Mouse (Mus musculus) embryonic facial prominence, embryonic 11.5 days (tissue): ENCODE measurements around the gene Fam19a1. TPM values are rescaled to one million over a fixed set of nuclear protein-coding genes. Genes with fewer than 3 reads are reported as not detected.

Source experiments
- ATAC-seq: fragments of 200-750 bp; cut with Nextera tagmentation; replicated peaks from 2 replicates; pipeline ENCODE4 v1.8.0; 2017; ENCODE audit warnings: low read depth; ENCODE audit not compliant: insufficient number of reproducible peaks, low FRiP score, low TSS enrichment
- DNase-seq: peaks from one replicate; pipeline ENCODE4 v3.0.0-alpha.2; 2015; ENCODE audit warnings: low spot score
- H3K27ac ChIP-seq: fragments of 300-500 bp; sonication (generic); replicated peaks from 2 replicates; pipeline ENCODE4 v1.5.1; 2014; ENCODE audit warnings: mild to moderate bottlenecking, low read depth, low read length, control low read depth
- H3K27me3 ChIP-seq: fragments of 300-500 bp; sonication (generic); 2 replicates; pipeline ENCODE4 v1.6.1; 2014; ENCODE audit warnings: mild to moderate bottlenecking, low read length, moderate library complexity, mixed read lengths; ENCODE audit not compliant: control insufficient read depth, insufficient read depth
- H3K36me3 ChIP-seq: fragments of 300-500 bp; sonication (generic); replicated peaks from 2 replicates; pipeline ENCODE4 v1.6.1; 2014; ENCODE audit warnings: low read depth, mild to moderate bottlenecking, low read length, moderate library complexity, mixed read lengths; ENCODE audit not compliant: control insufficient read depth, insufficient read depth
- H3K4me1 ChIP-seq: fragments of 300-500 bp; sonication (generic); 2 replicates; pipeline ENCODE4 v1.6.1; 2014; ENCODE audit warnings: low read length, mixed read lengths; ENCODE audit not compliant: control insufficient read depth, insufficient read depth
- H3K4me2 ChIP-seq: fragments of 300-500 bp; sonication (generic); 2 replicates; pipeline ENCODE4 v1.6.1; 2014; ENCODE audit warnings: low read depth, mild to moderate bottlenecking, control low read depth, low read length, moderate library complexity
- H3K4me3 ChIP-seq: fragments of 300-500 bp; sonication (generic); 2 replicates; pipeline ENCODE4 v1.5.1; 2014; ENCODE audit warnings: low read depth, low read length, control low read depth
- H3K9ac ChIP-seq: fragments of 300-500 bp; sonication (generic); replicated peaks from 2 replicates; pipeline ENCODE4 v1.6.1; 2014; ENCODE audit warnings: mild to moderate bottlenecking, control low read depth, low read length
- H3K9me3 ChIP-seq: fragments of 300-500 bp; sonication (generic); replicated peaks from 2 replicates; pipeline ENCODE4 v1.6.1; 2016; ENCODE audit warnings: mild to moderate bottlenecking, low read length, inconsistent platforms, mixed read lengths; ENCODE audit not compliant: control insufficient read depth
- WGBS: fragments of 180-500 bp; shearing (Covaris S2); extraction: QIAGEN DNeasy Blood & Tissue Kit; methylation state at CpG from one replicate; pipeline ENCODE4 v1.1.7; 2014; 5-methylcytosine and 5-hydroxymethylcytosine counted together
- polyA plus RNA-seq: library from polyadenylated mRNA; unstranded; fragments of >200 nt; fragmentation: Nextera tagmentation; extraction: Ambion mirVana; gene quantifications from 2 replicates; pipeline ENCODE4 v1.2.1, GENCODE M21; 2014

Fam19a1 gene
- polyA plus RNA-seq, 1 experiment from 2014 or later, result 0.63 TPM

GRCm38 (mm10) chr6:96349446-96350025 lies 236.6 kb downstream of the Fam19a1 start:
- Histone ChIP-seq H3K9me3 (no peaks in the 10 kb centered on the region), H3K4me1 (no peaks in the 10 kb centered on the region), H3K4me2 (no peak overlapping the region), H3K27ac (no peak overlapping the region), H3K9ac (no peak overlapping the region), H3K36me3 (no peaks in the 10 kb centered on the region), H3K4me3 (no peak overlapping the region), H3K27me3 (no peaks in the 10 kb centered on the region)
- 86% methylated on average over 7 of the region's 7 CpGs for WGBS
- DNase-seq (no peak), ATAC-seq (no peak)

- H3K9ac ChIP-seq, result no peak overlapping the region
- WGBS, result 97% methylated on average over 3 of the region's 3 CpGs
- DNase-seq, result no peak
- H3K4me3 ChIP-seq, result no peak overlapping the region
- no peak for ATAC-seq
- no peaks in the 10 kb centered on the region for H3K27me3 ChIP-seq
- no peak overlapping the region for H3K27ac ChIP-seq
- H3K4me1 ChIP-seq, result no peaks in the 10 kb centered on the region
- H3K9me3 ChIP-seq, result no peaks in the 10 kb centered on the region
- no peak overlapping the region for H3K4me2 ChIP-seq
- H3K36me3 ChIP-seq, result no peaks in the 10 kb centered on the region
Observed at GRCm38 (mm10) chr6:96369544-96369943, 256.6 kb downstream of the Fam19a1 start.

GRCm38 (mm10) chr6:96372848-96373247 lies 259.9 kb downstream of the Fam19a1 start:
- H3K4me2 ChIP-seq, result no peak overlapping the region
- ATAC-seq (no peak), DNase-seq (no peak)
- no peak overlapping the region for H3K9ac ChIP-seq
- H3K4me1 ChIP-seq, result no peaks in the 10 kb centered on the region
- H3K27ac ChIP-seq, result no peak overlapping the region
- no peaks in the 10 kb centered on the region for H3K36me3 ChIP-seq
- H3K4me3 ChIP-seq, result no peak overlapping the region
- H3K9me3 ChIP-seq, result no peaks in the 10 kb centered on the region
- no peaks in the 10 kb centered on the region for H3K27me3 ChIP-seq
- 95% methylated on average over 6 of the region's 6 CpGs for WGBS

- no peaks in the 10 kb centered on the region for H3K36me3 ChIP-seq
- WGBS, result 79% methylated on average over 2 of the region's 2 CpGs
- H3K9ac ChIP-seq, result no peak overlapping the region
- no peaks in the 10 kb centered on the region for H3K27me3 ChIP-seq
- DNase-seq, result no peak
- H3K27ac ChIP-seq, result no peak overlapping the region
- no peak overlapping the region for H3K4me3 ChIP-seq
- no peaks in the 10 kb centered on the region for H3K4me1 ChIP-seq
- H3K9me3 ChIP-seq, result no peaks in the 10 kb centered on the region
- ATAC-seq, result no peak
- H3K4me2 ChIP-seq, result no peak overlapping the region
Observed at GRCm38 (mm10) chr6:96373274-96373673, 260.3 kb downstream of the Fam19a1 start.

- ATAC-seq (no peak), DNase-seq (no peak)
- Histone ChIP-seq H3K9me3 (no peaks in the 10 kb centered on the region), H3K4me1 (no peaks in the 10 kb centered on the region), H3K36me3 (no peaks in the 10 kb centered on the region), H3K4me2 (no peak overlapping the region), H3K27me3 (no peaks in the 10 kb centered on the region), H3K27ac (no peak overlapping the region), H3K4me3 (no peak overlapping the region), H3K9ac (no peak overlapping the region)
- WGBS, result 68% methylated on average over 3 of the region's 3 CpGs
Observed at GRCm38 (mm10) chr6:96376773-96377172, 263.8 kb downstream of the Fam19a1 start.

GRCm38 (mm10) chr6:96379229-96379628 lies 266.3 kb downstream of the Fam19a1 start:
- Histone ChIP-seq H3K27me3 (no peaks in the 10 kb centered on the region), H3K27ac (no peak overlapping the region), H3K4me2 (no peak overlapping the region), H3K4me1 (no peaks in the 10 kb centered on the region), H3K36me3 (no peaks in the 10 kb centered on the region), H3K4me3 (no peak overlapping the region), H3K9me3 (no peaks in the 10 kb centered on the region), H3K9ac (no peak overlapping the region)
- no peak for ATAC-seq
- DNase-seq, result no peak
- 59% methylated on average over 4 of the region's 4 CpGs for WGBS

GRCm38 (mm10) chr6:96384441-96384840 lies 271.5 kb downstream of the Fam19a1 start:
- H3K9ac ChIP-seq, result no peak overlapping the region
- H3K4me3 ChIP-seq, result no peak overlapping the region
- H3K27ac ChIP-seq, result no peak overlapping the region
- H3K9me3 ChIP-seq, result no peaks in the 10 kb centered on the region
- H3K27me3 ChIP-seq, result no peaks in the 10 kb centered on the region
- H3K4me1 ChIP-seq, result no peaks in the 10 kb centered on the region
- DNase-seq (no peak), ATAC-seq (no peak)
- H3K36me3 ChIP-seq, result no peaks in the 10 kb centered on the region
- no peak overlapping the region for H3K4me2 ChIP-seq
- 74% methylated on average over 1 of the region's 1 CpGs for WGBS

- Histone ChIP-seq H3K36me3 (no peaks in the 10 kb centered on the region), H3K4me3 (no peak overlapping the region), H3K9ac (no peak overlapping the region), H3K27me3 (no peaks in the 10 kb centered on the region), H3K4me2 (no peak overlapping the region), H3K27ac (no peak overlapping the region), H3K9me3 (no peaks in the 10 kb centered on the region), H3K4me1 (no peaks in the 10 kb centered on the region)
- ATAC-seq, result no peak
- 76% methylated on average over 4 of the region's 4 CpGs for whole genome bisulfite sequencing
- no peak for DNase-seq
Observed at GRCm38 (mm10) chr6:96418866-96419265, 305.9 kb downstream of the Fam19a1 start.
